Mouse (Mus musculus): ENCODE results near the gene Dst.

Gene Dst

GRCm38 (mm10) chr1:34246642-34246987 is 338.6 kb downstream of the Dst start:
- Histone ChIP-seq H3K9me3 (ENCODE audit: low read length) (no peaks in the 10 kb centered on the region), H3K36me3 (ENCODE audit: insufficient read depth, low read length) (peaks cover 83% of the 10 kb centered on the region), H3K27me3 (ENCODE audit: insufficient read depth, low read length) (no peaks in the 10 kb centered on the region), H3K4me3 (replicated peaks; ENCODE audit: low read length) (no peak overlapping the region), H3K4me1 (replicated peaks; ENCODE audit: low read depth, low read length) (0 out of 2 replicates have a peak, but pooled peaks cover 6% of the 10 kb centered on the region)
- TF ChIP-seq CTCF (conservative IDR thresholded peaks at IDR 0.05; ENCODE audit: low read length) = no peak
- no peak for TF ChIP-seq NANOG (IDR thresholded peaks at IDR 0.05; ENCODE audit: borderline replicate concordance, low read length)
- TF ChIP-seq POU5F1 (IDR thresholded peaks at IDR 0.05; ENCODE audit: borderline replicate concordance, low read length) = no peak

DNA sequence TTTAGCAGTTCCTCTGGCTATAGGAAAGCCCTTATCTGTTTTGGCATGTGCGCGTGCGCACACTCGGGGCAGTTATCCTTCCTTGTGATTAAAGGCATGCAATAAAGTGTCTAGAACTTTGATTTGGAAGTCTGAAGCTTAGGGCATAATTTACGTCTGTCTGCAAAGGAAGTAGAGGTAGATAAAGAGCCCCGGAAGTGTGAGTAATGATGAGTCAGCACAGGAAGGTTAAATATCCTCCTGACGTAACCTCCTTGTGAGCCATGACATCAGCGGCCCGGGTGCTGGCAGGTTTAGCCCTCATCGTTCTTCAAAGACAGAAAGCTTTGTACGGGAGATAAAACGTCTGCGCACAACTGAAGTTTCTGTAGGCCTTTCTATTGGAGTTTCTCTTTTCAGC is 343.1 kb downstream of the Dst start:
- peaks cover 8% of the 10 kb centered on the region for H3K4me1 ChIP-seq (replicated peaks; ENCODE audit: low read depth, low read length)
- H3K27me3 ChIP-seq (ENCODE audit: insufficient read depth, low read length) = no peaks in the 10 kb centered on the region
- H3K36me3 ChIP-seq (ENCODE audit: insufficient read depth, low read length) = peaks cover 90% of the 10 kb centered on the region
- TF ChIP-seq POU5F1 (IDR thresholded peaks at IDR 0.05; ENCODE audit: borderline replicate concordance, low read length) = no peak
- no peak for TF ChIP-seq CTCF (conservative IDR thresholded peaks at IDR 0.05; ENCODE audit: low read length)
- no peak overlapping the region for H3K4me3 ChIP-seq (replicated peaks; ENCODE audit: low read length)
- no peaks in the 10 kb centered on the region for H3K9me3 ChIP-seq (ENCODE audit: low read length)

- peaks cover 8% of the 10 kb centered on the region for H3K4me1 ChIP-seq (replicated peaks; ENCODE audit: low read depth, low read length)
Observed at GRCm38 (mm10) chr1:34252267-34252666, 344.2 kb downstream of the Dst start.

GRCm38 (mm10) chr1:34253876-34254275 is 345.9 kb downstream of the Dst start:
- no peak for TF ChIP-seq POU5F1 (IDR thresholded peaks at IDR 0.05; ENCODE audit: borderline replicate concordance, low read length)
- no peak for TF ChIP-seq CTCF (conservative IDR thresholded peaks at IDR 0.05; ENCODE audit: low read length)
- no peak for TF ChIP-seq NANOG (IDR thresholded peaks at IDR 0.05; ENCODE audit: borderline replicate concordance, low read length)

More at GRCm38 (mm10) chr1:34252267-34252666, 344.2 kb downstream of the Dst start:
- TF ChIP-seq CTCF (conservative IDR thresholded peaks at IDR 0.05; ENCODE audit: low read length) = no peak
- no peak for TF ChIP-seq POU5F1 (IDR thresholded peaks at IDR 0.05; ENCODE audit: borderline replicate concordance, low read length)
- no peak for TF ChIP-seq NANOG (IDR thresholded peaks at IDR 0.05; ENCODE audit: borderline replicate concordance, low read length)
- Histone ChIP-seq H3K27me3 (ENCODE audit: insufficient read depth, low read length) (no peaks in the 10 kb centered on the region), H3K4me3 (replicated peaks; ENCODE audit: low read length) (no peak overlapping the region), H3K9me3 (ENCODE audit: low read length) (no peaks in the 10 kb centered on the region), H3K36me3 (ENCODE audit: insufficient read depth, low read length) (peaks cover 93% of the 10 kb centered on the region)

GRCm38 (mm10) chr1:34259898-34260297 is 351.9 kb downstream of the Dst start:
- Histone ChIP-seq H3K4me3 (replicated peaks; ENCODE audit: low read length) (no peak overlapping the region), H3K4me1 (replicated peaks; ENCODE audit: low read depth, low read length) (no peaks in the 10 kb centered on the region), H3K36me3 (ENCODE audit: insufficient read depth, low read length) (peaks cover 94% of the 10 kb centered on the region), H3K27me3 (ENCODE audit: insufficient read depth, low read length) (no peaks in the 10 kb centered on the region), H3K9me3 (ENCODE audit: low read length) (no peaks in the 10 kb centered on the region)
- TF ChIP-seq CTCF (conservative IDR thresholded peaks at IDR 0.05; ENCODE audit: low read length) (no peak), POU5F1 (IDR thresholded peaks at IDR 0.05; ENCODE audit: borderline replicate concordance, low read length) (no peak), NANOG (IDR thresholded peaks at IDR 0.05; ENCODE audit: borderline replicate concordance, low read length) (no peak)

More at GRCm38 (mm10) chr1:34253876-34254275, 345.9 kb downstream of the Dst start:
- Histone ChIP-seq H3K4me1 (replicated peaks; ENCODE audit: low read depth, low read length) (peaks cover 8% of the 10 kb centered on the region), H3K27me3 (ENCODE audit: insufficient read depth, low read length) (no peaks in the 10 kb centered on the region), H3K4me3 (replicated peaks; ENCODE audit: low read length) (no peak overlapping the region), H3K9me3 (ENCODE audit: low read length) (no peaks in the 10 kb centered on the region), H3K36me3 (ENCODE audit: insufficient read depth, low read length) (peaks cover 93% of the 10 kb centered on the region)

- Histone ChIP-seq H3K36me3 (ENCODE audit: insufficient read depth, low read length) (peaks cover 96% of the 10 kb centered on the region), H3K4me1 (replicated peaks; ENCODE audit: low read depth, low read length) (no peaks in the 10 kb centered on the region), H3K4me3 (replicated peaks; ENCODE audit: low read length) (no peak overlapping the region), H3K27me3 (ENCODE audit: insufficient read depth, low read length) (no peaks in the 10 kb centered on the region), H3K9me3 (ENCODE audit: low read length) (no peaks in the 10 kb centered on the region)
- no peak for TF ChIP-seq CTCF (conservative IDR thresholded peaks at IDR 0.05; ENCODE audit: low read length)
- TF ChIP-seq NANOG (IDR thresholded peaks at IDR 0.05; ENCODE audit: borderline replicate concordance, low read length) = no peak
- no peak for TF ChIP-seq POU5F1 (IDR thresholded peaks at IDR 0.05; ENCODE audit: borderline replicate concordance, low read length)
Observed at GRCm38 (mm10) chr1:34261011-34261410, 353.0 kb downstream of the Dst start.

- Histone ChIP-seq H3K27me3 (ENCODE audit: insufficient read depth, low read length) (no peaks in the 10 kb centered on the region), H3K4me1 (replicated peaks; ENCODE audit: low read depth, low read length) (0 out of 2 replicates have a peak, but pooled peaks cover 2% of the 10 kb centered on the region), H3K36me3 (ENCODE audit: insufficient read depth, low read length) (peaks cover 92% of the 10 kb centered on the region), H3K9me3 (ENCODE audit: low read length) (no peaks in the 10 kb centered on the region), H3K4me3 (replicated peaks; ENCODE audit: low read length) (no peak overlapping the region)
- TF ChIP-seq CTCF (conservative IDR thresholded peaks at IDR 0.05; ENCODE audit: low read length) = no peak
- TF ChIP-seq POU5F1 (IDR thresholded peaks at IDR 0.05; ENCODE audit: borderline replicate concordance, low read length) = no peak
- TF ChIP-seq NANOG (IDR thresholded peaks at IDR 0.05; ENCODE audit: borderline replicate concordance, low read length) = no peak
Observed at GRCm38 (mm10) chr1:34268520-34268919, 360.5 kb downstream of the Dst start.

DNA sequence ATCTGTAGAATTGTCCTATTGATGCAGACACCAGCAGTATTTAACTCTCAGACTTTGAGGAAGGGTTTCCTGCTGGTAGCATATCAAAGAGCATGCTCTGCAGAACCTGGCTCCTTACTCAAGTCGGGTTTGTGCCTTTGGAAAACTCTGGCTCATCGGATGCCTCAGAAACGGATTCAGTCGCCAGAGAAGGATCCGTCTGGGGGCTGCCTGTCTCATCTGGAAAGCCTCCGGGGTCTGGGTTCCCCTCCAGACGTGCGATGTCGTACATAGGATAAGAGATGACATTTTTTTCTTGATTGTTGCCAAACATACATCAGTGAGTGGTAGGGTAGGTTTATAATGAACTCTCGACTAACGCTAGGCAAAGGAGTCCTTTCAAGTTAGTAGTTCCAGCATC is 361.6 kb downstream of the Dst start:
- 0 out of 2 replicates have a peak, but pooled peaks cover 2% of the 10 kb centered on the region for H3K4me1 ChIP-seq (replicated peaks; ENCODE audit: low read depth, low read length)
- TF ChIP-seq POU5F1 (IDR thresholded peaks at IDR 0.05; ENCODE audit: borderline replicate concordance, low read length) (no peak), CTCF (conservative IDR thresholded peaks at IDR 0.05; ENCODE audit: low read length) (no peak), NANOG (IDR thresholded peaks at IDR 0.05; ENCODE audit: borderline replicate concordance, low read length) (no peak)

GRCm38 (mm10) chr1:34273922-34274321 is 365.9 kb downstream of the Dst start:
- no peaks in the 10 kb centered on the region for H3K9me3 ChIP-seq (ENCODE audit: low read length)
- peaks cover 95% of the 10 kb centered on the region for H3K36me3 ChIP-seq (ENCODE audit: insufficient read depth, low read length)
- TF ChIP-seq NANOG (IDR thresholded peaks at IDR 0.05; ENCODE audit: borderline replicate concordance, low read length) (no peak), POU5F1 (IDR thresholded peaks at IDR 0.05; ENCODE audit: borderline replicate concordance, low read length) (no peak), CTCF (conservative IDR thresholded peaks at IDR 0.05; ENCODE audit: low read length) (no peak)
- no peak overlapping the region for H3K4me3 ChIP-seq (replicated peaks; ENCODE audit: low read length)
- no peaks in the 10 kb centered on the region for H3K27me3 ChIP-seq (ENCODE audit: insufficient read depth, low read length)
- 0 out of 2 replicates have a peak, but pooled peaks cover 2% of the 10 kb centered on the region for H3K4me1 ChIP-seq (replicated peaks; ENCODE audit: low read depth, low read length)

More for the DNA sequence above, 361.6 kb downstream of the Dst start:
- H3K9me3 ChIP-seq (ENCODE audit: low read length) = no peaks in the 10 kb centered on the region
- H3K36me3 ChIP-seq (ENCODE audit: insufficient read depth, low read length) = peaks cover 92% of the 10 kb centered on the region
- no peaks in the 10 kb centered on the region for H3K27me3 ChIP-seq (ENCODE audit: insufficient read depth, low read length)
- H3K4me3 ChIP-seq (replicated peaks; ENCODE audit: low read length) = no peak overlapping the region

Data from E14TG2a.4 (cell line).